Mouse (Mus musculus): ENCODE measurements around the gene Dysf. TPM values are rescaled to one million over a fixed set of nuclear protein-coding genes. Genes with fewer than 3 reads are reported as not detected.
"Not testable (repeated sequence)": the region's sequence is repeated elsewhere in the genome, so short reads cannot be mapped to it uniquely, and the experiment has no call there.

The Dysf gene
- polyA plus RNA-seq, 1 experiment = 20.7 TPM

GRCm38 (mm10) chr6:84010303-84011225, 2.2 kb downstream of the Dysf start:
- no peaks in the 10 kb centered on the region for H3K36me3 ChIP-seq (ENCODE audit: control insufficient read depth, insufficient read depth, low read length)
- H3K4me1 ChIP-seq (ENCODE audit: control insufficient read depth, insufficient read depth, low read length) = peaks cover 13% of the 10 kb centered on the region
- no peak overlapping the region for H3K4me3 ChIP-seq (ENCODE audit: insufficient read depth, low read depth, low read length)
- peak overlapping the region; percentile 66 for H3K27ac ChIP-seq (ENCODE audit: insufficient read depth, low read depth, low read length)
- DNase-seq = peak; percentile 94
- H3K27me3 ChIP-seq (replicated peaks; ENCODE audit: control insufficient read depth, insufficient read depth, low read length) = no peaks in the 10 kb centered on the region
- TF ChIP-seq POLR2A (IDR thresholded peaks at IDR 0.05; ENCODE audit: low read depth, low read length) = no peak
- no peak for TF ChIP-seq CTCF (conservative IDR thresholded peaks at IDR 0.05; ENCODE audit: insufficient read depth, insufficient read length, low read depth, low read length)
- WGBS = 25% methylated on average over 8 of the region's 8 CpGs

- H3K27me3 ChIP-seq (replicated peaks; ENCODE audit: control insufficient read depth, insufficient read depth, low read length); H3K36me3 ChIP-seq (ENCODE audit: control insufficient read depth, insufficient read depth, low read length); H3K4me3 ChIP-seq (ENCODE audit: insufficient read depth, low read depth, low read length); H3K4me1 ChIP-seq (ENCODE audit: control insufficient read depth, insufficient read depth, low read length); H3K27ac ChIP-seq (ENCODE audit: insufficient read depth, low read depth, low read length): not testable (repeated sequence)
- 44% methylated on average over 4 of the region's 4 CpGs for WGBS
- 0 out of 2 replicates have a peak, but pooled peaks have one; percentile 32 for TF ChIP-seq CTCF (conservative IDR thresholded peaks at IDR 0.05; ENCODE audit: insufficient read depth, insufficient read length, low read depth, low read length)
- DNase-seq = peak; percentile 78
These were observed 6.7 kb downstream of the Dysf start for GRCm38 (mm10) chr6:84014961-84015683.

GRCm38 (mm10) chr6:84016851-84017250, 8.5 kb downstream of the Dysf start:
- Histone ChIP-seq H3K4me3 (ENCODE audit: insufficient read depth, low read depth, low read length) (no peak overlapping the region), H3K27me3 (replicated peaks; ENCODE audit: control insufficient read depth, insufficient read depth, low read length) (no peaks in the 10 kb centered on the region), H3K27ac (ENCODE audit: insufficient read depth, low read depth, low read length) (no peak overlapping the region), H3K36me3 (ENCODE audit: control insufficient read depth, insufficient read depth, low read length) (no peaks in the 10 kb centered on the region), H3K4me1 (ENCODE audit: control insufficient read depth, insufficient read depth, low read length) (peaks cover 3% of the 10 kb centered on the region; the same call in 1 of the 2 replicates)
- DNase-seq = no peak
- TF ChIP-seq CTCF (conservative IDR thresholded peaks at IDR 0.05; ENCODE audit: insufficient read depth, insufficient read length, low read depth, low read length) = no peak
- TF ChIP-seq POLR2A (IDR thresholded peaks at IDR 0.05; ENCODE audit: low read depth, low read length) = no peak
- WGBS = 92% methylated on average over 7 of the region's 7 CpGs

GRCm38 (mm10) chr6:84017392-84017791, 9.0 kb downstream of the Dysf start:
- Histone ChIP-seq H3K27ac (ENCODE audit: insufficient read depth, low read depth, low read length) (no peak overlapping the region), H3K36me3 (ENCODE audit: control insufficient read depth, insufficient read depth, low read length) (no peaks in the 10 kb centered on the region), H3K4me3 (ENCODE audit: insufficient read depth, low read depth, low read length) (no peak overlapping the region), H3K4me1 (ENCODE audit: control insufficient read depth, insufficient read depth, low read length) (peaks cover 3% of the 10 kb centered on the region; the same call in 1 of the 2 replicates), H3K27me3 (replicated peaks; ENCODE audit: control insufficient read depth, insufficient read depth, low read length) (no peaks in the 10 kb centered on the region)
- no peak for DNase-seq
- TF ChIP-seq CTCF (conservative IDR thresholded peaks at IDR 0.05; ENCODE audit: insufficient read depth, insufficient read length, low read depth, low read length) = no peak
- TF ChIP-seq POLR2A (IDR thresholded peaks at IDR 0.05; ENCODE audit: low read depth, low read length) = no peak
- 67% methylated on average over 3 of the region's 3 CpGs for WGBS

- peak overlapping the region; percentile 40 for H3K27ac ChIP-seq (ENCODE audit: insufficient read depth, low read depth, low read length)
- H3K4me1 ChIP-seq (ENCODE audit: control insufficient read depth, insufficient read depth, low read length) = peaks cover 3% of the 10 kb centered on the region; the same call in 1 of the 2 replicates
- WGBS = 1% methylated on average over 28 of the region's 28 CpGs
- peak overlapping the region; percentile 55 for H3K4me3 ChIP-seq (ENCODE audit: insufficient read depth, low read depth, low read length)
- TF ChIP-seq POLR2A (IDR thresholded peaks at IDR 0.05; ENCODE audit: low read depth, low read length) = peak; percentile 64
- peak; percentile 35; the same call in 1 of the 2 replicates for TF ChIP-seq CTCF (conservative IDR thresholded peaks at IDR 0.05; ENCODE audit: insufficient read depth, insufficient read length, low read depth, low read length)
- no peaks in the 10 kb centered on the region for H3K36me3 ChIP-seq (ENCODE audit: control insufficient read depth, insufficient read depth, low read length)
- no peaks in the 10 kb centered on the region for H3K27me3 ChIP-seq (replicated peaks; ENCODE audit: control insufficient read depth, insufficient read depth, low read length)
- peak; percentile 90 for DNase-seq
These were observed 10.6 kb downstream of the Dysf start for GRCm38 (mm10) chr6:84018906-84019550.

GRCm38 (mm10) chr6:84020002-84020401, 11.6 kb downstream of the Dysf start:
- Histone ChIP-seq H3K4me3 (ENCODE audit: insufficient read depth, low read depth, low read length) (peak overlapping the region; percentile 55), H3K4me1 (ENCODE audit: control insufficient read depth, insufficient read depth, low read length) (peaks cover 3% of the 10 kb centered on the region; the same call in 1 of the 2 replicates), H3K36me3 (ENCODE audit: control insufficient read depth, insufficient read depth, low read length) (no peaks in the 10 kb centered on the region), H3K27me3 (replicated peaks; ENCODE audit: control insufficient read depth, insufficient read depth, low read length) (no peaks in the 10 kb centered on the region), H3K27ac (ENCODE audit: insufficient read depth, low read depth, low read length) (peak overlapping the region; percentile 43)
- TF ChIP-seq CTCF (conservative IDR thresholded peaks at IDR 0.05; ENCODE audit: insufficient read depth, insufficient read length, low read depth, low read length) (no peak), POLR2A (IDR thresholded peaks at IDR 0.05; ENCODE audit: low read depth, low read length) (no peak)
- peak; percentile 76 for DNase-seq
- WGBS = 70% methylated on average over 4 of the region's 4 CpGs

Measured in kidney, adult 2 months (tissue).